ENCODE assay signal across 9 mouse cellular contexts in the genomic region with DNA sequence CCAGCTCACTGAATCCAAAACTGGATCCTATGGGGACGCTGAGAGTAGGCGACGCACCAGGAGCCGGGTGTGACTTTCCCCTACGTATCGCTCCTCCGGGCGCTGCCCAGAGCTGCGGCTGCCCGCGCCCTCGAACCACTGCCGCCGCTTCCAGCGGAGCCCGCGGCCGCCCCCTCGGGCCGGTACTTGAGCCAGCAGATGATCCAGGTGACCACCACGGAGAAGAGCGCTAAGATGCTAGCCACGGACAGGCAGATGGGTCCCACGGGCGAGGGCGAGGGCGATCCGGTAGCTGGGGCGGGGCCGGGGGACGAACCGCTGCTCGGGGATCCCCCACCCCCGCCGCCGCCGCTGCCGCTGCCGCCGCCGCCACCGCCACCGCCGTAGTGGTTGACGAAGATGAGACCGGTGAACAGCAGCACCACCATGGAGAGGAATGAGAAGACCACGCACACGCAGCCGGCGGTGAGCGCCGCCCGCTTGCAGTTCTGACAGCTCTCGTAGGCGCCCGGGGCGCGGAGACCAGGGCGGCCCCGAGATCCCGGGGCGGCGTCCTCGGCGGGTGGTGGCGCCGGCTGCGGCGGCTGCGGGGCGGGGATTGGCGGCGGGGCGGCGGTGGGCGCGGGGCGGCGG. TPM values are rescaled to one million over a fixed set of nuclear protein-coding genes. Genes with fewer than 3 reads are reported as not detected.
DNase-seq lines count a peak whose midpoint lies in the region; ATAC-seq and TF ChIP-seq lines count a peak whose summit lies in the region.
"Had no signal": no experiment of that assay in that cellular context is flagged by ENCODE, and none has a peak within 500 bp of the region (broad histone marks: within the 10 kb centered on the region; RNA-seq: fewer than 3 reads in every experiment).

No protein-coding gene starts in this region.

- no peak for DNase-seq in kidney, adult 8-10 months
- DNase-seq in adrenal gland, postnatal 36 days, result peak; percentile 25 to 29
- peak; percentile 96 for DNase-seq in midbrain, embryonic 11.5 days (ENCODE audit: low spot score, missing footprints)
- DNase-seq in right cerebral cortex, postnatal 4 days, result no peak
- DNase-seq in kidney, adult 2 months, result no peak

- peaks cover 94% of the 10 kb centered on the region for H3K27me3 ChIP-seq in kidney, embryonic 14.5 days (ENCODE audit: control insufficient read depth, insufficient read depth, low read length)
- peaks cover 98% of the 10 kb centered on the region for H3K27me3 ChIP-seq in heart, embryonic 15.5 days
- peaks cover 82% of the 10 kb centered on the region for H3K27me3 ChIP-seq in midbrain, embryonic 11.5 days (ENCODE audit: control insufficient read depth, insufficient read depth, low read length)
- peaks cover 4% of the 10 kb centered on the region for H3K27me3 ChIP-seq in kidney, adult 2 months (replicated peaks; ENCODE audit: control insufficient read depth, insufficient read depth, low read length)

- H3K9me3 ChIP-seq in kidney, embryonic 14.5 days (ENCODE audit: control insufficient read depth, low read length), result no peaks in the 10 kb centered on the region
- no peaks in the 10 kb centered on the region for H3K9me3 ChIP-seq in heart, embryonic 15.5 days (replicated peaks)
- H3K9me3 ChIP-seq in midbrain, embryonic 11.5 days (ENCODE audit: control insufficient read depth, low read length), result no peaks in the 10 kb centered on the region

- H3K27ac ChIP-seq in kidney, embryonic 14.5 days (ENCODE audit: low read depth, low read length), result no peak overlapping the region
- no peak overlapping the region for H3K27ac ChIP-seq in heart, embryonic 15.5 days
- H3K27ac ChIP-seq in midbrain, embryonic 11.5 days (ENCODE audit: low read depth, low read length), result no peak overlapping the region
- no peak overlapping the region for H3K27ac ChIP-seq in kidney, adult 2 months (ENCODE audit: insufficient read depth, low read depth, low read length)
- H3K27ac ChIP-seq: macrophage had no signal

- ATAC-seq in kidney, embryonic 14.5 days (ENCODE audit: low FRiP score, low TSS enrichment), result peak; percentile 22; the same call in 1 of the 2 replicates
- 0 out of 2 replicates have a peak, but pooled peaks have one; percentile 12 for ATAC-seq in heart, embryonic 15.5 days (replicated peaks; ENCODE audit: insufficient number of reproducible peaks, insufficient read depth, low FRiP score, low read depth)
- ATAC-seq in midbrain, embryonic 11.5 days (ENCODE audit: low FRiP score), result peak; percentile 43
- no peak for ATAC-seq in inflammation-experienced regulatory T-cells, adult 6 months

- peaks cover 7% of the 10 kb centered on the region; the same call in 1 of the 2 replicates for H3K4me1 ChIP-seq in kidney, embryonic 14.5 days (ENCODE audit: control insufficient read depth, insufficient read depth, low read length)
- H3K4me1 ChIP-seq in heart, embryonic 15.5 days (replicated peaks), result peaks cover 27% of the 10 kb centered on the region
- peaks cover 13% of the 10 kb centered on the region for H3K4me1 ChIP-seq in midbrain, embryonic 11.5 days (ENCODE audit: control insufficient read depth, insufficient read depth, low read length)
- H3K4me1 ChIP-seq in kidney, adult 2 months (ENCODE audit: control insufficient read depth, insufficient read depth, low read length), result no peaks in the 10 kb centered on the region

- H3K4me3 ChIP-seq in kidney, embryonic 14.5 days (ENCODE audit: low read length), result peak overlapping the region; percentile 51
- H3K4me3 ChIP-seq in heart, embryonic 15.5 days, result peak overlapping the region; percentile 65
- peak overlapping the region; percentile 59 for H3K4me3 ChIP-seq in midbrain, embryonic 11.5 days (ENCODE audit: low read depth, low read length)
- H3K4me3 ChIP-seq in kidney, adult 2 months (ENCODE audit: insufficient read depth, low read depth, low read length), result no peak overlapping the region; the same call in 1 of the 2 replicates

- TF ChIP-seq POLR2A in kidney, adult 2 months (IDR thresholded peaks at IDR 0.05; ENCODE audit: low read depth, low read length), result no peak

- 1% methylated on average over 74 of the region's 79 CpGs for WGBS in kidney, embryonic 14.5 days
- under 1% methylated on average over 71 of the region's 79 CpGs for WGBS in heart, embryonic 15.5 days
- under 1% methylated on average over 39 of the region's 79 CpGs for WGBS in midbrain, embryonic 11.5 days
- WGBS in kidney, adult 2 months, result 2% methylated on average over 79 of the region's 79 CpGs

- H3K9ac ChIP-seq in kidney, embryonic 14.5 days (ENCODE audit: low read depth, low read length), result peak overlapping the region; percentile 46
- peak overlapping the region; percentile 54 for H3K9ac ChIP-seq in heart, embryonic 15.5 days
- peak overlapping the region; percentile 61 for H3K9ac ChIP-seq in midbrain, embryonic 11.5 days (ENCODE audit: low read length)

- H3K4me2 ChIP-seq in kidney, embryonic 14.5 days (replicated peaks; ENCODE audit: low read depth, low read length), result peak overlapping the region; percentile 94
- peak overlapping the region; percentile 99 for H3K4me2 ChIP-seq in heart, embryonic 15.5 days
- H3K4me2 ChIP-seq in midbrain, embryonic 11.5 days, result peak overlapping the region; percentile 86

- no peaks in the 10 kb centered on the region for H3K36me3 ChIP-seq in kidney, embryonic 14.5 days (ENCODE audit: control insufficient read depth, insufficient read depth, low read length)
- H3K36me3 ChIP-seq in heart, embryonic 15.5 days, result no peaks in the 10 kb centered on the region
- H3K36me3 ChIP-seq in midbrain, embryonic 11.5 days (ENCODE audit: control insufficient read depth, insufficient read depth, low read length), result no peaks in the 10 kb centered on the region
- H3K36me3 ChIP-seq in kidney, adult 2 months (ENCODE audit: control insufficient read depth, insufficient read depth, low read length), result no peaks in the 10 kb centered on the region

- TF ChIP-seq CTCF in kidney, adult 2 months (conservative IDR thresholded peaks at IDR 0.05; ENCODE audit: insufficient read depth, insufficient read length, low read depth, low read length), result no peak

RNA-seq across cellular contexts. Expression of gene Pax3, which starts 19.7 kb away (rescaled TPM):
- 0.14 TPM in 2 replicates for polyA plus RNA-seq in kidney, embryonic 14.5 days (2014; fragmentation: Nextera tagmentation; extraction: Ambion mirVana)
- not detected for total RNA-seq in adrenal gland, postnatal 36 days (2021)
- polyA plus RNA-seq in heart, embryonic 15.5 days (2015; fragmentation: Nextera tagmentation; extraction: Ambion mirVana), result 0.08 and 0.15 TPM in 2 replicates
- polyA plus RNA-seq in midbrain, embryonic 11.5 days (2014; fragmentation: Nextera tagmentation; extraction: Ambion mirVana), result 38.1 and 41.5 TPM in 2 replicates
- 0.08 TPM in 1 of 2 replicates, not detected in the other for polyA plus RNA-seq in kidney, adult 2 months (2012; rRNA removed)
- not detected for polyA plus RNA-seq in inflammation-experienced regulatory T-cells, adult 6 months (2017; shearing (Covaris generic))
- polyA plus RNA-seq: macrophage had no signal

Comparison
In these comparisons a context has a peak if more than half of its experiments do, and no peak if none do; other contexts are left out.
1. DNase-seq: peak in adrenal gland, postnatal 36 days (2 of 2) and midbrain, embryonic 11.5 days (single experiment); none in kidney, adult 8-10 months (0 of 2), right cerebral cortex, postnatal 4 days (single experiment) and kidney, adult 2 months (single experiment).
2. RNA of gene Pax3, which starts 19.7 kb away (polyA plus RNA-seq): 38.1 to 41.5 TPM in midbrain, embryonic 11.5 days; 0.08 to 0.15 TPM in heart, embryonic 15.5 days, 0.14 TPM in kidney, embryonic 14.5 days, 0.08 TPM in kidney, adult 2 months and not detected in inflammation-experienced regulatory T-cells, adult 6 months; every median in the first group is over 10 times any median in the second.
3. Peak in every context shown above with its lines, with median percentiles within 50 percentile points of each other: H3K4me2 ChIP-seq and H3K9ac ChIP-seq.